Mouse (Mus musculus) megakaryocyte, adult 5-6 weeks (primary cell): ENCODE results near the gene Atp8a2. TPM values are rescaled to one million over a fixed set of nuclear protein-coding genes. Genes with fewer than 3 reads are reported as not detected.
"Not testable (repeated sequence)": the region's sequence is repeated elsewhere in the genome, so short reads cannot be mapped to it uniquely, and the experiment has no call there.

ENCODE experiments used
- ATAC-seq: 2 replicates; pipeline ENCODE4 v1.8.0; 2016; ENCODE audit warnings: mild to moderate bottlenecking, inconsistent platforms; ENCODE audit not compliant: poor library complexity, severe bottlenecking
- total RNA-seq, 2 experiments: library from RNA; stranded (forward) in 1 of 2; stranded (reverse) in 1 of 2; fragments of 153-499, 151-499 nt in 1 of 2; fragments of 221-1000, 200-1000 nt in 1 of 2; gene quantifications; 2 replicates each; pipeline versions ENCODE4 v1.2.3 to v1.2.4; 2015 to 2017

Gene Atp8a2
- total RNA-seq, 2 experiments from 2014 or later, result 0.20 to 0.51 TPM

GRCm38 (mm10) chr14:59858501-59859225 is 338.3 kb downstream of the Atp8a2 start:
- ATAC-seq, result no peak

DNA sequence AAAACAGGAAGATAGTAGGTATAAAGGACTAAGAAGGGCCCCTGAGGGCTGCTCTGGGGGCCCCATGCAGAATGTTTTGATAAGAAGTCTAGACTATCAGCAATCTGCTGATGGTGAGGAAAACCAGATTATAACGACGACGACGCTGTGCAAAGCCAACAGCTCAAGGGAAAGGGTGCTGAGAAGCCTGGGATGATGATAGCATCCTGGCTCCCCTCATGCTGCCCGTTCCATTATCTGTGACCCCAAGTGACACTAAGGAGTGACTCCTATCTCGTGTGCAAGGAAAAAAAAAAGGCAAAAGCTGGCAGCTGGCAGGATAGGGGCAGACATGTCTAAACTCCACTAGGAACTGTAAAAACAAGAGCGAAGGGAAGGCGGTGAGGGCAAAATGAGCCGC is 343.8 kb downstream of the Atp8a2 start:
- no peak for ATAC-seq

DNA sequence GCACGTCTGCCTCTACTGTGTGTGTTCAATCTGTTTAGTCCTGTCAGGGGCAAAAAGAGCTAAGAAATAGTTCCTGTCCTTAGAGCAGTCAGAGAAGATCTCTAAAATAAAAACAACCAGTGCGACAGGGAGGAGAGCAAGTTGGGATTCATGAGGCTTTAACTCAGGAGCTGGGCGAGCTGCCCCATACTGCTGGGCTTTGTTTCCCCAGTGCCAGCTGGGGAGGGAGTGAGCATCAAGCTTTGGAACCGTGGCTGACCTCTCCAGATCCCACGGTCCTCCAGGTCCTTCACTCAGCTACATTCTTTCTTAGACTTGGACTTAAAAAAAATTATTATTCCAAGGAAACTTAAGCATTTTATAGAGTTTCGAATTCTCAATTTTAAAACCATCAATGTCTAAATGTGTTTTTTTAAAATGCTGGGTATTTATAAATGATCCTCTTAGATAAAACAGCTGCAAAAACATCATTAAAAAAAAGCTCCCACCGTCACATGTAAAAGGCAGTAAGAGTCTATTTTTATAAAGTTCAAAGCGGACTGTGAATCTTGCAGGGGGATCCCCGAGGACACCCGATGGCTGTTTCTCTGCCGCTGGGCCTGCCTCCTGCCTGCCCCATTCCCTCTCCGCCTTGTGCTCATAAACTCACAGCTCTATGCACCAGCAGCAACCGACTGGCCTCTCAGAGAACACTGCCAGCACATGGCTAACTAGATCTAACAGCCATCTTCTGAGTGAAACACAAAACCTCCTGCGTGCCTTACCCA is 350.2 kb downstream of the Atp8a2 start:
- ATAC-seq, result no peak

GRCm38 (mm10) chr14:59843264-59843942 is 353.6 kb downstream of the Atp8a2 start:
- ATAC-seq, result no peak

DNA sequence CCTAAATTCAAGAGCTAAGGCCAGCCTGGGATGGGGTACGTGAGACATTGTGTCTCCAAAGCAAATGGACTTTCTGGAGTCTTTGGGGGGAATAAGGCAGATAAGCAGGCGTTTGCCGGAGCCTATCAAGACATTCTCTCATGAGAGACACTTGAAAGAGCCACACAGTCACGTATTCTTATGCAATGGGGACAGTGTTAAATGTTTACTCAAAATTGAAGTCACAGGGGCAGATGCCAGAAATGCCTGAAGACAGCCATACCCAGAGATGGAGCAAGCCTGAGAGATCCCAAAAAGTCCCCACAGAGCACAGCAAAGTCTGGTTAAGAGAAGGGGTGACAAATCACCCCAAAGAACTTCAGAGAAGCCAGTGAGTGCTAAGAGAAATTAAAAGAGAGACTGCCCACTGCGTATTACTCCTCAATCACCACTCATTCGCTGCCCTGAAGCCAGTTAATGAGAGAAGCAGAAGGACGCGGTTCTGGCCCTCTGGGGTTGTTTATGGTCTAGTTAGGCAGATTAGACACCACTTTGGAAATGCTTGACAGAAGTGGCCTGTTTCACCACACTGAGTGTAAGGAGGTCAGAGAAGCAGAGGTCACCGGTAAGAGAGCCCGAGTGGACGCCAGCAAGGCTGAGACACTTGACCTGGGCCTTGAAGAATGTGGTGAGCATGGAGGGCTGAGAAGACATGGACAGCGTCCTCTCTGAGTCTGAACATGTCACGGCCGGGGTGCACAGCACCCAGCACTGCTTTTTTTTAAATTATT is 356.8 kb downstream of the Atp8a2 start:
- no peak for ATAC-seq

GRCm38 (mm10) chr14:59838446-59839259 is 358.3 kb downstream of the Atp8a2 start:
- not testable (repeated sequence) for ATAC-seq

DNA sequence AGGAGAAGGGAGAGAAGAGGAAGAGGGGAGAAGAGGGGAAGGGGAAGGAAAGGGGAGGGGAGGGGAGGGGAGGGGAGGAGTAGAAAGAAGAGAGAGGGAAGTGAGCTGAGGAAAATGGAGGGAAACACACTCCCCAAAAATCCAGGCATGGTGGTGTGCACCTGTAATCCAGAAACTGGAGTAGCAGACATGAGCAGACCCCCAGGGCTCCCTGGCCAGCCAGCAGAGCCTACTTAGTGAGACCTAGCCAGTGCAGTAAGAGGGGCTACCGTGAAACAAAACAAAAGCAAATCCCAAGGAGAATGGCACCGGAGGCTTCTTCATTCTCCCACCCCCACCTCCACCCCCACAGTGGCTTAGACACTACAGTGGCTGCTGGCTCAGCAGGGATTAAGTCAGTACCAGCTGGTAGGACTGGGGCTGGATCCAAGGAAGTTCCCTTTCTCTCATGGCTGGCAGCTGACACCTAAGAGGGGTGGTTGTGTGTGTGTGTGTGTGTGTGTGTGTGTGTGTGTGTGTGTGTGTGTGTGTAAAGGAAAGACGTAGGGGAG is 359.2 kb downstream of the Atp8a2 start:
- ATAC-seq, result not testable (repeated sequence)

GRCm38 (mm10) chr14:59836876-59837543 is 360.0 kb downstream of the Atp8a2 start:
- ATAC-seq, result no peak

DNA sequence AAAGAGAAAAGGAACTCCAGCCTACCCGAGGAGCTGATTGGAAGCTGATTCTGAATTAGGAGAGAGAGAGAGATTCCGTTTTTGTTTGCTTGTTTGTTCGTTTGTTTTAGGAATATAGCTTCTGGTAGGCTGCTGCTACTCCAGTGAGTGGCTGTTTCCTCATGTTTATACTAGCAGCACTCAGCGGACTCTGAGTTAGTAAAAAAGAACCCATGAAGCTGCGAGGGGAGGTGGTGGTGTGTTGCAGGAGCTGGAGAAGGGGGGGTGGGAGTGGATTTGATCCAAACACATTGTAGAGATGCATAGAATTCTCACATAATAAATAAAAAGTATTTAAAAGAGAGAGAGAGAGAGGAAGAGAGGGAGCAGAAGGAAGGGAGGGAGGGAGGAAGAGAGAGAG is 367.4 kb downstream of the Atp8a2 start:
- ATAC-seq, result no peak

DNA sequence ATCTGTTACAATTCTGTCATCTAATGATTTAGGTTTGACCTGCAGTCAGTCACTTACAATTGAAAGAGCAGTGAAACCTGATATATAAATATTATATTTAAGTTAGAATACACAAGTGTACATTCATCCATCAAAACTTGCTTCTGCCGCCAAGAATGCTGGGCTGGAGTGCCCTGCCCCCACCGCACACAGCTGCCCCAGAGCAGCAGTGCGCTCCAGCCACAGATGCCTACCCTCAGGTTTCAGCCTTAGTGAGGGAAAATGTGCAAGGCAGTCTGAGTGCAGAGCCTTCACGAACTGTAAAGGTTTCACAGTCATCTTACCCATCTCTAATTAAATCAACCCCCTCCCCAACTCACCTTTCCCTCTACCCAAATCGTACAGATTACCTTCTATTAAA is 369.6 kb downstream of the Atp8a2 start:
- no peak for ATAC-seq

GRCm38 (mm10) chr14:59820115-59820419 is 376.9 kb downstream of the Atp8a2 start:
- no peak for ATAC-seq

DNA sequence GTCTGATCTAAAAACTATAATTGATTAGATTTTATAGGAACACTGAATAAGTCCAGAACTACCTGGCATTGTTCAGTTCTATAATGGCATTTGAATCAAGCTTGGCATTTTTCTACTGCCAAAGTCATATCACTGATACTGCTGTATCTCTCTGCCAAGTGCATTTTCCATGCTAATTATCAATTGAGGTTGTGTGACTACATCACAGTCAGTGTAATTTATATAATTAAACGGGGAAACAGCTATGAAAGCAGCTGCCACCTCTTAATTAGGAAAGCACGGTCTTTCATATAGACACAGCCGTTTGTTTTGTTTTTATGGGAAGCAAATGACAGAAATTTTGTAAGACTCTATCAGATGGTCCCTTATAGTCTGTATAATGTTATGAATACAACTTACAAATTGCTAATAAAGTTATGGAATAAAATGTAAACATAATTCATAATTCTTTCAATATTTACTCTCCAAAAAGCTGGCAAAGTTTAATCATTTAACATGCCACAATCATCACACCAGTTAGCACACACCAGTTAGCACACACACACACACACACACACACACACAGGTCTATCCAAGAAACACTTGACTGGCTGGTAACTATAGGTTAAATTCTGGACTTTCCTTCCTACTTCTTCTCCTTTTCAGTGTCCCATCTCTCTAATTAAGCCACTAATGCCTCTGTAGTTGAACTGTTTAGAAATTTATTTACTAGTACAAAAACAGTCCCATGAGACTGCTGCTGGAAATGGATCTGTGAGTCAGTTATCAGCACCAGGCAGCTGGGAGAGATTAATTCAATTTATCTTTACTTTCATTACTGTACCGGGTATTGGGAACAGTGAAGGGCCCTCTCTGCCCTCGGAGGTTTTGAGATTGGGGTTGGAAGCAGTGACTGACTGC is 377.5 kb downstream of the Atp8a2 start:
- no peak for ATAC-seq

- ATAC-seq, result not testable (repeated sequence)
Measured at GRCm38 (mm10) chr14:59810316-59810715, 386.7 kb downstream of the Atp8a2 start.

DNA sequence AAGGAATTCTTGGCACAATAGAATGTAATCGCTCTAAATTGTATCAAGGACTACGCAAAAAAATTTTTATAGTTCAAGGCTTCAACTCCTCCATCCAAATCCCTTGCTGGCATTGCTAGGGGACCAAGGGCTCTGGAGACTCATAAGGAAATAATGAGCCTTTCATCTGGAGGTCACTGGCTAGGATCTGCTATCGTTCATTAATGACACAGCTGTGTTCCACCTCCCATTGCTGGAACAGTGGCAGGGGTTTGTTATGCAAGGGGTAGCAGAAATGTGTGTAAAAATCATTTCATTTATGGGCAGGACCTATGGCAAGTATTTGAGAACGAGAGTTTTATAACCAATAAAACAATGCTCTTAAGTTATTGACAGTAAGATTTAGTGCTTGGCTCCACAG is 387.2 kb downstream of the Atp8a2 start:
- no peak for ATAC-seq

GRCm38 (mm10) chr14:59807528-59808300 is 389.3 kb downstream of the Atp8a2 start:
- ATAC-seq, result no peak

DNA sequence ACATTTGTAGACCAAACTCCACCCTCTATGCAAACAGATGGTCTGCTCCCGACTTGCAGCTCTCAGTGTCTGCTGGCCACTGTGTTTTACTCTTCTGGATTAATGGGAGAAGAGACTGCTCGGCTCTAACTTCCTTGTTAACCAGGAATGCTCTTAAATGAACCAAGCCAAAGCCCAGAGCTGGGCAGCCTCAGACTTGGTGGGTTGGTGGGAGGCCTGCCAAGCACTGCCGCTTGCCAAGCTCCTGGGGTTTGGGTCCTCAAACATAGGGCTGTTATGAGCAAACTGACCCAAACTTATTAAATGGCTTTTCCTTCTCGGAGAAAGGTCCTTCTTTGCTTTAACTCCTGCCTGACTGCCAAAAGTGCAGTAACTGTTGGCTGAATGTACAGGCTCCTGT is 390.1 kb downstream of the Atp8a2 start:
- no peak for ATAC-seq

GRCm38 (mm10) chr14:59806159-59806558 is 390.8 kb downstream of the Atp8a2 start:
- ATAC-seq, result no peak

DNA sequence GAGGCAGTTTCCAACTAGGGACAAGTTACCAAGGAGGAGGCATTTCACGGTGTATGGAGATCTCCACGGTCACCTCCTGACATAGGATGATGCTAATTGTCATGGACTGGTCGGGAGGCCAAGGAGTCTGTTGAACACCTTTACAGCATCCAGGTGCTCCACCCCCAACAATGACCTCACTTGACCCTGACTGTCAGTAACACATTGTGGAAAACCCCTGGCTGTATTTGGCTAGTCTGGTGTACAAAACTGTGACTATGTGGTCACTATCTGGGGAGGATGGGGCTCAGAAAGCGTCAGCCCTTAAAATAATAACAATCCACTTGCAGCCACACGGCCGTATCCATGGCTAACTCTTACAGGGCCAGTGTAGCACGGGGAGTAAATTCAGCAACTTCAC is 391.3 kb downstream of the Atp8a2 start:
- no peak for ATAC-seq
